Mouse (Mus musculus) naive thymus-derived CD4-positive, alpha-beta T cell, adult 2 months (primary cell): ENCODE measurements around the gene Krtap9-1.
"Not testable (repeated sequence)": the region's sequence is repeated elsewhere in the genome, so short reads cannot be mapped to it uniquely, and the experiment has no call there.

Experiments
- DNase-seq: peaks from one replicate; pipeline ENCODE4 v3.0.0-alpha.2; 2011; ENCODE audit warnings: low read depth

Gene Krtap9-1

DNA sequence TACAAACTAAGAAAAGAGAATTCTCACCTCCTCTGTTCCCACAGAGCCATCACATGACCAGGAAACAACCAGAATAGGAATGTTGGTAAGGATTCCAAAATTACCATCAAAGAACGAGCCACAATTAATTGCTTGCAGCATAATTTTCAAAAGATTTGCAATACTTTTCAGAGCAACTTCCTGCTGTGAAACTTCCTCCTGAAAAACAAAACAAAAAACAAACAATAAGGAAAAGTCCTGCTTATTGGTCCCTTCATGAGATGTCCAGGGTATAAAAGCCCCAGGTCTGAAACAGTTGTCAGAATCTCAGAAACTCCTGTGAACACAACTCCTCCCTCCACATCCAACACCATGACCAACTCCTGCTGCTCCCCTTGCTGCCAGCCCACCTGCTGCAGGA, at the start of gene Krtap9-1:
Gene Krtap9-1, plus strand, starts transcription at position 301 of the 400 bp plus-strand sequence.
- DNase-seq = not testable (repeated sequence)

GRCm38 (mm10) chr11:99837966-99838365, 35.2 kb upstream of the Krtap9-1 start, which contains the start of gene 2300003K06Rik:
Gene 2300003K06Rik (minus strand): TSS chr11:99838066.
- no peak for DNase-seq

DNA sequence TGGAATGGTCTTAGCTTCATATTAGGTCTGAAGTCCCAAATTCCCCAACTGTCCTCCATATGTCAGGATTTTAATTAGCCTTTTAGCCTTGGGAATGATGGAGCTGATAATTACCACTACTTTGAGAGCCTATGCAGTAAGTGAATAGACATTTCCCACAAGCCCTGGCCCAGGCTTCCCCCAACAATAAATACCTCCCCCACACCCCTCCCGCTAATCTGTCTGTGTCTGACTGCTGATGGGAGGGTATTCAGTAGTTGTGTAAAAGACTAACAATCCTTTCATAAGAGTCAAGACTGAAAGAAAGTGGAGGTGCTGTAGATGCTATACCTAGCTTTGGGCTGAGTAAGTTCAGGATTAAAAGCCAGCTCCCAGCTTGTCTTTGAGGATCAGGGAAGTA, 31.0 kb upstream of the Krtap9-1 start:
- no peak for DNase-seq

DNA sequence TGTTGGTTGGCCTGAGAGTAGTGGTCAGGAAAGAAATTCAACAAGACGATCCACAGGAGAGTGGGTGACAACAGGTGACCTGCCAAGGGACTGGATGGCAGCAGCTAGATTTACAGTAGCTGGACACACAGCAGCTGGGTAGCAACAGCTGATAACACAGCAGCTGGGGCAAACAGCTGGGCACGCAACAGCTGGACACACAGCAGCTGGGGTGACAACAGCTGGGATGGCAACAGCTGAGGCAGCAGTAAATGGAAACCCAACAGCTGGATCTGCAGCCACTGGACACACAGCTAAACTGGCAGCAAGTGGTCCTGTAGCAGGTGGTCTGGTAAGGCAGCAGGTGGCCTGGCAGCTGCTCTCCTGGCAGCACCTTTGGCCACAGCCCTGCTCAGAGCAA, 26.4 kb upstream of the Krtap9-1 start:
- no peak for DNase-seq

GRCm38 (mm10) chr11:99851508-99851907, 21.7 kb upstream of the Krtap9-1 start, which contains the start of gene Krtap4-16:
Gene Krtap4-16 (minus strand): TSS chr11:99851608.
- DNase-seq = no peak

DNA sequence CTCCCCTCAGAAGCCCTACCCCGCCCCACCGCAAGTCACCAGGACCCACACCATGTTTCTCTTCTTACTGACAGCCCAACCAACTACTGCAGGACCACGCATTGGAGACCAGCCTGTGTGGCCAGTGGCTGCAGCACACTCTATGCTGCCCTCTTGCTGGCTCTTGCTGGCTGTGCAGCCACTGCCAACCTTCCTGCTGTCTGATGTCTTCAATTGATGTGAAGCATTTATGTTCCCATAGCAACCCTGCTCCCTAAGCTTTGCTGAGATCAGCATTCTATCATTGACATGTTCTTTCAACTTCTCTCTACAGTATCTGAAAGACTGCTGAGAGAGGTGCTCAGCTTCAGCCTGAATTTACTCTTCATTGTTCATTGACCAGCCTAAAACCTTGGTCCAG, 19.1 kb upstream of the Krtap9-1 start:
- no peak for DNase-seq

DNA sequence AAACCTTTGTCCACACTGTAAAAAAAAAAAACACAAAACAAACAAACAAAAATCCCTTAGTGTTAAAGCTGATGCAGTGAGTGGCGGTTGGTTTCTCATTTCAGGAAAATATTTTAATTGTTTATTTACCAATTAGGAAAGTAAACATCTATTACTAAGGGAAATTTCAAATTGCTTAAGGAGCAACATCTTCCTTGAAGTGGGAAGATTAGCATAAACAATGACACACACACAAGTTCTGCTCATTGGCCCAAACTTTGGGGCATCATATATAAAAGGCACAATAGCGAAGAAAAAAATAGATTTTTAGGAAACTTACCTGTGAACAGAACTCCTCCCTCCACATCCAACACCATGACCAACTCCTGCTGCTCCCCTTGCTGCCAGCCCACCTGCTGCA, 15.6 kb upstream of the Krtap9-1 start, which contains the start of gene Gm11568:
Gene Gm11568, plus strand, starts transcription at position 301 of the 400 bp plus-strand sequence.
- no peak for DNase-seq

DNA sequence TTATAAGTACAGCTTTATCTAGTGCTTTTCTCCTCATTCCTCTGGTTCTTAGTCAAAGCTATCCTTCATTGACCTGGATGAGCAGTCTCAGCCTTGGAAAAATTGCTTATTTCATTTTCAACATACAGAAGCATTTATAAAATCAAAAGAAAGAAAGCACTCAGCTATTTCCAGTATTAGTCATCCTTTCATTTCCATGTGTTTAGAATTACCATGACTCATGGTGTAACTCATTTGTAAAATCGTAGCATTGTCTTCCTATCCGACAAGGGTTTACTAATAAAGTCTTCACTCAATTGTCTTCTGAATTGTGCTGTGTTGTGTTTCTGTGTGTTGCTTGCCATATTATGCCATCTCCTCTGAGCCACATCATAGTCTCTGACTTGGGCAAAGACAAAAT, 14.4 kb upstream of the Krtap9-1 start:
- no peak for DNase-seq

- not testable (repeated sequence) for DNase-seq
Observed at GRCm38 (mm10) chr11:99864176-99864575, 9.0 kb upstream of the Krtap9-1 start, which contains the start of gene Gm11559. Gene Gm11559 (plus strand): TSS chr11:99864476.

DNA sequence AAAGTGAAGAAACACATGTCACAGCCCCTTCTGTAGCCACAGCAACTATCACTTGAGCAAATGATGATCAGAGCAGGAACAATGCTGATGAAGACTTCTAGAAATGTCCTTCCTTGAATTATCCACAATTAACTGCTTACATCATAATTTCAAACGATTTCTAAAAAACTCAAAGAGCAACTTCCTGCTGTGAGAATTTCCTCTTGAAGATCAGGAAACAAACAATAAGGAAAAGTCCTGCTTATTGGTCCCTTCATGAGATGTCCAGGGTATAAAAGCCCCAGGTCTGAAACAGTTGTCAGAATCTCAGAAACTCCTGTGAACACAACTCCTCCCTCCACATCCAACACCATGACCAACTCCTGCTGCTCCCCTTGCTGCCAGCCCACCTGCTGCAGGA, 5.7 kb downstream of the Krtap9-1 start, which contains the start of gene Gm11567:
Gene Gm11567, plus strand, starts transcription at position 301 of the 400 bp plus-strand sequence.
- DNase-seq = not testable (repeated sequence)

DNA sequence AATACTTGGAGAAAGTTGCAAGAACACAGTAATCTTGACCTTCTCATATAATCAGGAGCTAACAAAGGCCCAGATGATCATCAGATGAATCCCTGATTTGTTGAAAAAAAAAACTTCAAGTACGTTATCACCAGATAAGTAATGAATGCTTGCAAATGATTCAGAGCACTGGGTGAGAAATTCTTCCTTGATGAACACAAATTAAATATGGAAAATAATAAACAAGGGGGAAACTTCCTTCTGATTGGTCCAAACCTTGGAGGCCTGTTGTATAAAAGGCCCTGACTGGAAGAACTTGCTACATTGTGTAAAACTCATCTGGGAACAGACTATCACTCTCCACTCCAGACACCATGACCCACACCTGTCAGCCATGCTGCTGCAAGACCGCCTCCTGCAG, 34.4 kb downstream of the Krtap9-1 start, which contains the start of gene Krtap31-1:
Gene Krtap31-1, plus strand, starts transcription at position 301 of the 400 bp plus-strand sequence.
- no peak for DNase-seq

GRCm38 (mm10) chr11:99914451-99914850, 41.3 kb downstream of the Krtap9-1 start, which contains the start of gene Gm11565:
Gene Gm11565 (plus strand): TSS chr11:99914751.
- no peak for DNase-seq
